Mouse (Mus musculus) intestine, embryonic 15.5 days (tissue): ENCODE data around the gene Cryab. TPM values are rescaled to one million over a fixed set of nuclear protein-coding genes. Genes with fewer than 3 reads are reported as not detected.

Experiments used
- ATAC-seq: fragments of 200-750 bp; cut with Nextera tagmentation; 2 replicates; pipeline ENCODE4 v1.8.0; 2017; ENCODE audit warnings: moderate TSS enrichment, moderate library complexity
- H3K27ac ChIP-seq: fragments of 300-500 bp; sonication (generic); 2 replicates; pipeline ENCODE4 v1.5.1; 2015; ENCODE audit warnings: mild to moderate bottlenecking, inconsistent platforms
- H3K27me3 ChIP-seq: fragments of 300-500 bp; sonication (generic); replicated peaks from 2 replicates; pipeline ENCODE4 v1.6.1; 2015; ENCODE audit warnings: inconsistent platforms
- H3K36me3 ChIP-seq: fragments of 300-500 bp; sonication (generic); 2 replicates; pipeline ENCODE4 v1.6.1; 2015; ENCODE audit warnings: inconsistent platforms
- H3K4me1 ChIP-seq: fragments of 300-500 bp; sonication (generic); replicated peaks from 2 replicates; pipeline ENCODE4 v1.6.1; 2015; ENCODE audit warnings: inconsistent platforms
- H3K4me2 ChIP-seq: fragments of 300-500 bp; sonication (generic); replicated peaks from 2 replicates; pipeline ENCODE4 v1.6.1; 2015; ENCODE audit warnings: mild to moderate bottlenecking, inconsistent platforms
- H3K4me3 ChIP-seq: fragments of 300-500 bp; sonication (generic); replicated peaks from 2 replicates; pipeline ENCODE4 v1.5.1; 2015; ENCODE audit warnings: inconsistent platforms
- H3K9ac ChIP-seq: fragments of 300-500 bp; sonication (generic); 2 replicates; pipeline ENCODE4 v1.6.1; 2015; ENCODE audit warnings: inconsistent platforms
- H3K9me3 ChIP-seq: fragments of 300-500 bp; sonication (generic); 2 replicates; pipeline ENCODE4 v1.6.1; 2016; ENCODE audit warnings: inconsistent platforms
- WGBS: fragments of 180-500 bp; shearing (Covaris S2); methylation state at CpG from one replicate; pipeline ENCODE4 v1.1.7; 2015; 5-methylcytosine and 5-hydroxymethylcytosine counted together
- polyA plus RNA-seq: library from polyadenylated mRNA; unstranded; fragments of >200 nt; fragmentation: Nextera tagmentation; extraction: Ambion mirVana; gene quantifications from 2 replicates; pipeline ENCODE4 v1.2.1, GENCODE M21; 2015

Cryab gene
- 51.7 and 62.6 TPM in 2 replicates for polyA plus RNA-seq

GRCm38 (mm10) chr9:50751323-50751722, at the start of gene Cryab:
Gene Cryab (plus strand): TSS chr9:50751325.
- peak within 1 kb of the TSS; percentile 56 for H3K27ac ChIP-seq
- ATAC-seq = no peak
- H3K4me3 ChIP-seq = no peak within 1 kb of the TSS

GRCm38 (mm10) chr9:50704907-50705306, 46.2 kb upstream of the Cryab start:
- Histone ChIP-seq H3K9me3 (no peaks in the 10 kb centered on the region), H3K9ac (no peak overlapping the region), H3K4me2 (no peak overlapping the region), H3K4me1 (no peaks in the 10 kb centered on the region), H3K4me3 (no peak overlapping the region), H3K27ac (no peak overlapping the region), H3K27me3 (no peaks in the 10 kb centered on the region), H3K36me3 (no peaks in the 10 kb centered on the region)
- 52% methylated on average over 6 of the region's 6 CpGs for WGBS
- peak; percentile 84 for ATAC-seq

More at GRCm38 (mm10) chr9:50751323-50751722, at the start of gene Cryab:
- Histone ChIP-seq H3K4me1 (peaks cover 9% of the 10 kb centered on the region; the same call in 1 of the 2 replicates), H3K9me3 (no peaks in the 10 kb centered on the region), H3K27me3 (no peaks in the 10 kb centered on the region), H3K36me3 (no peaks in the 10 kb centered on the region), H3K9ac (no peak within 1 kb of the TSS), H3K4me2 (peak within 1 kb of the TSS; percentile 14; the same call in 1 of the 2 replicates)
- WGBS = 70% methylated on average over 22 of the region's 22 CpGs

GRCm38 (mm10) chr9:50709108-50709507, 42.0 kb upstream of the Cryab start:
- ATAC-seq = no peak
- 25% methylated on average over 2 of the region's 2 CpGs for WGBS
- Histone ChIP-seq H3K27ac (no peak overlapping the region), H3K4me3 (no peak overlapping the region), H3K4me2 (no peak overlapping the region), H3K9ac (no peak overlapping the region), H3K27me3 (no peaks in the 10 kb centered on the region), H3K4me1 (no peaks in the 10 kb centered on the region), H3K36me3 (no peaks in the 10 kb centered on the region), H3K9me3 (no peaks in the 10 kb centered on the region)

GRCm38 (mm10) chr9:50711337-50711736, 39.8 kb upstream of the Cryab start:
- H3K4me3 ChIP-seq = no peak overlapping the region
- no peak for ATAC-seq
- no peaks in the 10 kb centered on the region for H3K4me1 ChIP-seq
- H3K4me2 ChIP-seq = no peak overlapping the region
- no peak overlapping the region for H3K27ac ChIP-seq
- no peaks in the 10 kb centered on the region for H3K9me3 ChIP-seq
- no peaks in the 10 kb centered on the region for H3K36me3 ChIP-seq
- whole genome bisulfite sequencing = 82% methylated on average over 4 of the region's 4 CpGs
- H3K27me3 ChIP-seq = no peaks in the 10 kb centered on the region
- H3K9ac ChIP-seq = no peak overlapping the region

GRCm38 (mm10) chr9:50714188-50714587, 36.9 kb upstream of the Cryab start:
- Histone ChIP-seq H3K27ac (no peak overlapping the region), H3K4me1 (no peaks in the 10 kb centered on the region), H3K4me3 (no peak overlapping the region), H3K27me3 (no peaks in the 10 kb centered on the region), H3K9ac (no peak overlapping the region), H3K9me3 (no peaks in the 10 kb centered on the region), H3K36me3 (no peaks in the 10 kb centered on the region), H3K4me2 (no peak overlapping the region)
- 46% methylated on average over 4 of the region's 4 CpGs for WGBS
- ATAC-seq = no peak

- WGBS = 78% methylated on average over 4 of the region's 4 CpGs
- H3K9ac ChIP-seq = no peak overlapping the region
- no peak overlapping the region for H3K27ac ChIP-seq
- H3K4me3 ChIP-seq = no peak overlapping the region
- ATAC-seq = no peak
- H3K9me3 ChIP-seq = no peaks in the 10 kb centered on the region
- H3K4me1 ChIP-seq = peaks cover 5% of the 10 kb centered on the region; the same call in 1 of the 2 replicates
- no peak overlapping the region for H3K4me2 ChIP-seq
- H3K36me3 ChIP-seq = no peaks in the 10 kb centered on the region
- H3K27me3 ChIP-seq = no peaks in the 10 kb centered on the region
These were observed 32.2 kb upstream of the Cryab start for GRCm38 (mm10) chr9:50718878-50719277.

GRCm38 (mm10) chr9:50721061-50721460, 30.1 kb upstream of the Cryab start:
- Histone ChIP-seq H3K4me1 (peaks cover 8% of the 10 kb centered on the region; the same call in 1 of the 2 replicates), H3K9ac (no peak overlapping the region), H3K4me3 (no peak overlapping the region), H3K36me3 (no peaks in the 10 kb centered on the region), H3K4me2 (no peak overlapping the region), H3K27ac (no peak overlapping the region), H3K27me3 (no peaks in the 10 kb centered on the region), H3K9me3 (no peaks in the 10 kb centered on the region)
- no peak for ATAC-seq
- whole genome bisulfite sequencing = 30% methylated on average over 12 of the region's 12 CpGs

GRCm38 (mm10) chr9:50722451-50722911, 28.6 kb upstream of the Cryab start:
- Histone ChIP-seq H3K9ac (no peak overlapping the region), H3K4me3 (no peak overlapping the region), H3K9me3 (no peaks in the 10 kb centered on the region), H3K27me3 (no peaks in the 10 kb centered on the region), H3K27ac (no peak overlapping the region), H3K4me2 (no peak overlapping the region), H3K36me3 (no peaks in the 10 kb centered on the region), H3K4me1 (peaks cover 8% of the 10 kb centered on the region)
- 57% methylated on average over 8 of the region's 8 CpGs for WGBS
- ATAC-seq = no peak

GRCm38 (mm10) chr9:50723406-50723805, 27.7 kb upstream of the Cryab start:
- Histone ChIP-seq H3K27ac (peak overlapping the region; percentile 9; the same call in 1 of the 2 replicates), H3K27me3 (no peaks in the 10 kb centered on the region), H3K9me3 (no peaks in the 10 kb centered on the region), H3K9ac (no peak overlapping the region), H3K36me3 (no peaks in the 10 kb centered on the region), H3K4me3 (no peak overlapping the region), H3K4me1 (peaks cover 8% of the 10 kb centered on the region), H3K4me2 (0 out of 2 replicates have a peak overlapping the region, but pooled peaks have one; percentile 15)
- no peak for ATAC-seq
- WGBS = 31% methylated on average over 7 of the region's 7 CpGs

GRCm38 (mm10) chr9:50724147-50724546, 27.0 kb upstream of the Cryab start:
- Histone ChIP-seq H3K4me2 (no peak overlapping the region), H3K4me3 (no peak overlapping the region), H3K36me3 (no peaks in the 10 kb centered on the region), H3K9me3 (no peaks in the 10 kb centered on the region), H3K4me1 (peaks cover 8% of the 10 kb centered on the region), H3K9ac (no peak overlapping the region), H3K27me3 (no peaks in the 10 kb centered on the region), H3K27ac (no peak overlapping the region)
- WGBS = 84% methylated on average over 2 of the region's 2 CpGs
- no peak for ATAC-seq

GRCm38 (mm10) chr9:50724661-50725330, 26.3 kb upstream of the Cryab start:
- H3K27ac ChIP-seq = no peak overlapping the region
- H3K4me1 ChIP-seq = peaks cover 8% of the 10 kb centered on the region
- no peaks in the 10 kb centered on the region for H3K27me3 ChIP-seq
- H3K36me3 ChIP-seq = no peaks in the 10 kb centered on the region
- no peak overlapping the region for H3K4me3 ChIP-seq
- ATAC-seq = no peak
- WGBS = 43% methylated on average over 3 of the region's 3 CpGs
- H3K4me2 ChIP-seq = no peak overlapping the region
- no peak overlapping the region for H3K9ac ChIP-seq
- H3K9me3 ChIP-seq = no peaks in the 10 kb centered on the region

- no peaks in the 10 kb centered on the region for H3K36me3 ChIP-seq
- H3K9me3 ChIP-seq = no peaks in the 10 kb centered on the region
- H3K4me3 ChIP-seq = no peak overlapping the region
- no peak for ATAC-seq
- H3K4me2 ChIP-seq = no peak overlapping the region
- 65% methylated on average over 8 of the region's 8 CpGs for WGBS
- peaks cover 8% of the 10 kb centered on the region for H3K4me1 ChIP-seq
- H3K27ac ChIP-seq = no peak overlapping the region
- no peaks in the 10 kb centered on the region for H3K27me3 ChIP-seq
- no peak overlapping the region for H3K9ac ChIP-seq
These were observed 25.1 kb upstream of the Cryab start for GRCm38 (mm10) chr9:50725921-50726590.
